In genomic region chr11:115824813-115825212, GRCm38 (mm10) we compare ENCODE assay signal across 8 mouse cellular contexts. TPM values are rescaled to one million over a fixed set of nuclear protein-coding genes. Genes with fewer than 3 reads are reported as not detected.
DNase-seq lines count a peak whose midpoint lies in the region; ATAC-seq lines count a peak whose summit lies in the region.

No protein-coding gene starts in this region.

- H3K27me3 ChIP-seq in embryonic facial prominence, embryonic 13.5 days = peaks cover 51% of the 10 kb centered on the region
- peaks cover 57% of the 10 kb centered on the region for H3K27me3 ChIP-seq in midbrain, embryonic 15.5 days (replicated peaks)

- WGBS in embryonic facial prominence, embryonic 13.5 days = 14% methylated on average over 11 of the region's 11 CpGs
- 18% methylated on average over 11 of the region's 11 CpGs for WGBS in midbrain, embryonic 15.5 days

- peak overlapping the region; percentile 75 for H3K9ac ChIP-seq in embryonic facial prominence, embryonic 13.5 days
- H3K9ac ChIP-seq in midbrain, embryonic 15.5 days = no peak overlapping the region

- H3K4me2 ChIP-seq in embryonic facial prominence, embryonic 13.5 days = peak overlapping the region; percentile 94
- H3K4me2 ChIP-seq in midbrain, embryonic 15.5 days = peak overlapping the region; percentile 98; the same call in 1 of the 2 replicates

- H3K9me3 ChIP-seq in embryonic facial prominence, embryonic 13.5 days = no peaks in the 10 kb centered on the region
- H3K9me3 ChIP-seq in midbrain, embryonic 15.5 days = no peaks in the 10 kb centered on the region

- H3K27ac ChIP-seq in embryonic facial prominence, embryonic 13.5 days = no peak overlapping the region
- no peak overlapping the region for H3K27ac ChIP-seq in midbrain, embryonic 15.5 days

- ATAC-seq in embryonic facial prominence, embryonic 13.5 days (ENCODE audit: insufficient number of reproducible peaks, insufficient read depth, low FRiP score, low TSS enrichment, low read depth) = no peak
- ATAC-seq in midbrain, embryonic 15.5 days (replicated peaks) = no peak

- DNase-seq in kidney, postnatal 10 days = peak; percentile 26
- no peak for DNase-seq in kidney, adult 11 months
- peak; percentile 42 for DNase-seq in induced T-regulatory cell, adult 2 months (ENCODE audit: low read depth)
- DNase-seq in left cerebral cortex, adult 8-10 months (ENCODE audit: low spot score in 2 of 2) = no peak
- no peak for DNase-seq in adrenal gland, postnatal 4 days (ENCODE audit: low spot score in 2 of 2)
- DNase-seq in ovary, postnatal 14 days (ENCODE audit: low spot score) = no peak

- peaks cover 18% of the 10 kb centered on the region for H3K4me1 ChIP-seq in embryonic facial prominence, embryonic 13.5 days
- peaks cover 14% of the 10 kb centered on the region for H3K4me1 ChIP-seq in midbrain, embryonic 15.5 days

- peak overlapping the region; percentile 61 for H3K4me3 ChIP-seq in embryonic facial prominence, embryonic 13.5 days
- peak overlapping the region; percentile 61 for H3K4me3 ChIP-seq in midbrain, embryonic 15.5 days

- peaks cover 32% of the 10 kb centered on the region for H3K36me3 ChIP-seq in embryonic facial prominence, embryonic 13.5 days
- H3K36me3 ChIP-seq in midbrain, embryonic 15.5 days (replicated peaks) = peaks cover 27% of the 10 kb centered on the region; the same call in 1 of the 2 replicates

RNA-seq across cellular contexts. Expression of gene Llgl2, which starts 1.0 kb away (rescaled TPM):
- polyA plus RNA-seq in embryonic facial prominence, embryonic 13.5 days (2015; fragmentation: Nextera tagmentation; extraction: Ambion mirVana) = 8.1 and 9.5 TPM in 2 replicates
- polyA plus RNA-seq in midbrain, embryonic 15.5 days (2015; fragmentation: Nextera tagmentation; extraction: Ambion mirVana) = 0.84 and 1.0 TPM in 2 replicates
- total RNA-seq in left cerebral cortex, adult 8-10 months (2022) = 1 to 10 TPM; 2.5 to 5.2 (median 4.6) TPM
- 10 to 100 TPM; 15.8 to 25.6 TPM for total RNA-seq in adrenal gland, postnatal 4 days (2021)

RNA-seq across cellular contexts. Expression of gene Tsen54, which starts 10.3 kb away (rescaled TPM):
- polyA plus RNA-seq in embryonic facial prominence, embryonic 13.5 days (2015; fragmentation: Nextera tagmentation; extraction: Ambion mirVana) = 31.3 and 34.6 TPM in 2 replicates
- polyA plus RNA-seq in midbrain, embryonic 15.5 days (2015; fragmentation: Nextera tagmentation; extraction: Ambion mirVana) = 24.8 and 27.9 TPM in 2 replicates
- total RNA-seq in left cerebral cortex, adult 8-10 months (2022) = 10 to 100 TPM; 12.4 to 17.1 (median 14.5) TPM
- 10 to 100 TPM; 25.4 to 26.3 TPM for total RNA-seq in adrenal gland, postnatal 4 days (2021)

RNA-seq across cellular contexts. Expression of gene Caskin2, which starts 11.4 kb away (rescaled TPM):
- 16.1 and 17.3 TPM in 2 replicates for polyA plus RNA-seq in embryonic facial prominence, embryonic 13.5 days (2015; fragmentation: Nextera tagmentation; extraction: Ambion mirVana)
- polyA plus RNA-seq in midbrain, embryonic 15.5 days (2015; fragmentation: Nextera tagmentation; extraction: Ambion mirVana) = 9.4 and 11.1 TPM in 2 replicates
- total RNA-seq in left cerebral cortex, adult 8-10 months (2022) = 10 to 100 TPM; 18.2 to 18.9 (median 18.4) TPM
- total RNA-seq in adrenal gland, postnatal 4 days (2021) = 10 to 100 TPM; 59.9 to 61.1 TPM

RNA-seq across cellular contexts. Expression of gene Myo15b, which starts 33.4 kb away (rescaled TPM):
- 0.67 and 1.0 TPM in 2 replicates for polyA plus RNA-seq in embryonic facial prominence, embryonic 13.5 days (2015; fragmentation: Nextera tagmentation; extraction: Ambion mirVana)
- polyA plus RNA-seq in midbrain, embryonic 15.5 days (2015; fragmentation: Nextera tagmentation; extraction: Ambion mirVana) = 0.03 and 0.10 TPM in 2 replicates
- under 1 TPM; 0.07 to 0.89 (median 0.57) TPM for total RNA-seq in left cerebral cortex, adult 8-10 months (2022)
- 1 to 10 TPM; 1.1 to 6.8 TPM for total RNA-seq in adrenal gland, postnatal 4 days (2021)

RNA-seq across cellular contexts. Expression of gene Tmem94, which starts 59.6 kb away (rescaled TPM):
- 24.8 and 24.9 TPM in 2 replicates for polyA plus RNA-seq in embryonic facial prominence, embryonic 13.5 days (2015; fragmentation: Nextera tagmentation; extraction: Ambion mirVana)
- polyA plus RNA-seq in midbrain, embryonic 15.5 days (2015; fragmentation: Nextera tagmentation; extraction: Ambion mirVana) = 28.4 and 31.0 TPM in 2 replicates
- 10 to 100 TPM; 58.1 to 66.3 (median 62.9) TPM for total RNA-seq in left cerebral cortex, adult 8-10 months (2022)
- total RNA-seq in adrenal gland, postnatal 4 days (2021) = 10 to 100 TPM; 67.4 to 71.0 TPM

Comparison
In these comparisons a context has a peak if more than half of its experiments do, and no peak if none do; other contexts are left out.
1. DNase-seq: peak in kidney, postnatal 10 days (single experiment) and induced T-regulatory cell, adult 2 months (single experiment); none in kidney, adult 11 months (single experiment), left cerebral cortex, adult 8-10 months (0 of 2), adrenal gland, postnatal 4 days (0 of 2) and ovary, postnatal 14 days (single experiment).